Mouse (Mus musculus) left cerebral cortex, postnatal 36 days (tissue): ENCODE data around the gene Rps25. TPM values are rescaled to one million over a fixed set of nuclear protein-coding genes. Genes with fewer than 3 reads are reported as not detected.
"Not testable (repeated sequence)": the region's sequence is repeated elsewhere in the genome, so short reads cannot be mapped to it uniquely, and the experiment has no call there.

Experiments
- DNase-seq, 2 experiments: peaks; one replicate each; pipeline ENCODE4 v3.0.0; 2021 to 2022; ENCODE audit warnings: low spot score in 2 of 2, mixed read lengths in 1 of 2
- intact Hi-C: fragments of 180-260 bp; cut with DNase I; formaldehyde crosslinking; loops from one replicate; pipeline ENCODE4 v1.15.1; 2025
- total RNA-seq, 2 experiments: library from RNA; stranded (reverse); gene quantifications; 2 replicates each; pipeline ENCODE4 v1.2.3; 2021

The Rps25 gene
- 100 to 1,000 TPM; 631 to 695 TPM for total RNA-seq

GRCm38 (mm10) chr9:44406906-44407751, at the start of gene Rps25, which contains the start of gene Trappc4:
Gene Rps25 (plus strand): TSS chr9:44407139.
Gene Trappc4 (minus strand): TSS chr9:44407600.
- DNase-seq: peak; percentile 91
- intact Hi-C loops: no loop called here

GRCm38 (mm10) chr9:44357207-44357606, 49.7 kb upstream of the Rps25 start:
- no peak for DNase-seq
- intact Hi-C loops: no loop called here

- DNase-seq: peak; percentile 91 to 94
- intact Hi-C loops: no loop called here
Observed at GRCm38 (mm10) chr9:44361190-44361917, 45.6 kb upstream of the Rps25 start, which contains the start of gene Vps11. Gene Vps11 (minus strand): TSS chr9:44361670.

- intact Hi-C loops, DNase-seq: not testable (repeated sequence)
Observed at GRCm38 (mm10) chr9:44361931-44362330, 45.0 kb upstream of the Rps25 start.

GRCm38 (mm10) chr9:44364480-44364879, 42.5 kb upstream of the Rps25 start:
- intact Hi-C loops: no loop called here
- no peak for DNase-seq

- intact Hi-C loops: no loop called here
- no peak for DNase-seq
Observed at GRCm38 (mm10) chr9:44373386-44373785, 33.6 kb upstream of the Rps25 start.

GRCm38 (mm10) chr9:44376141-44376540, 30.8 kb upstream of the Rps25 start:
- DNase-seq: no peak
- intact Hi-C loops: no loop called here

GRCm38 (mm10) chr9:44377335-44377734, 29.6 kb upstream of the Rps25 start:
- intact Hi-C loops, DNase-seq: not testable (repeated sequence)

GRCm38 (mm10) chr9:44378153-44378730, 28.7 kb upstream of the Rps25 start:
- intact Hi-C loops: no loop called here
- DNase-seq: no peak

- intact Hi-C loops: no loop called here
- DNase-seq: peak; percentile 99
Observed at GRCm38 (mm10) chr9:44379054-44379834, 27.7 kb upstream of the Rps25 start, which contains the start of gene Hyou1. Gene Hyou1 (plus strand): TSS chr9:44379490.

GRCm38 (mm10) chr9:44379862-44380261, 27.1 kb upstream of the Rps25 start:
- intact Hi-C loops: no loop called here
- no peak for DNase-seq

GRCm38 (mm10) chr9:44384596-44384995, 22.3 kb upstream of the Rps25 start:
- intact Hi-C loops: no loop called here

GRCm38 (mm10) chr9:44387221-44387620, 19.7 kb upstream of the Rps25 start:
- no peak for DNase-seq
- intact Hi-C loops: no loop called here

More at GRCm38 (mm10) chr9:44384596-44384995, 22.3 kb upstream of the Rps25 start:
- DNase-seq: no peak

GRCm38 (mm10) chr9:44389273-44389672, 17.7 kb upstream of the Rps25 start:
- no peak for DNase-seq
- intact Hi-C loops: no loop called here

- peak; percentile 33 to 46 for DNase-seq
- intact Hi-C loops: loop anchor here (5.0 to 10.0 kb wide), 2 partner anchors 264 to 407 kb away; no protein-coding TSS in a partner anchor
Observed at GRCm38 (mm10) chr9:44391466-44391865, 15.5 kb upstream of the Rps25 start.

GRCm38 (mm10) chr9:44396684-44397411, 10.1 kb upstream of the Rps25 start, which contains the start of gene Slc37a4:
Gene Slc37a4 (plus strand): TSS chr9:44396852.
- DNase-seq: peak; percentile 92
- intact Hi-C loops: loop anchor here (10.0 kb wide), 1 partner anchor 412 kb away; no protein-coding TSS in a partner anchor

GRCm38 (mm10) chr9:44398087-44398486, 8.9 kb upstream of the Rps25 start:
- peak in 1 of 2 experiments; percentile 22 for DNase-seq
- intact Hi-C loops: loop anchor here (10.0 kb wide), 1 partner anchor 413 kb away; no protein-coding TSS in a partner anchor

GRCm38 (mm10) chr9:44398551-44398950, 8.4 kb upstream of the Rps25 start:
- intact Hi-C loops: loop anchor here (10.0 kb wide), 1 partner anchor 414 kb away; no protein-coding TSS in a partner anchor
- DNase-seq: peak in 1 of 2 experiments; percentile 18
